Mouse (Mus musculus): ENCODE data around the gene Mob1b. TPM values are rescaled to one million over a fixed set of nuclear protein-coding genes. Genes with fewer than 3 reads are reported as not detected.

Gene Mob1b
- total RNA-seq, 2 experiments from 2014 or later: 33.9 to 41.5 TPM

GRCm38 (mm10) chr5:88768201-88768600, 47.5 kb downstream of the Mob1b start:
- DNase-seq (ENCODE audit: low spot score in 2 of 2): no peak

- no peak for DNase-seq (ENCODE audit: low spot score in 2 of 2)
Measured at GRCm38 (mm10) chr5:88782072-88782765, 61.6 kb downstream of the Mob1b start.

- DNase-seq (ENCODE audit: low spot score in 2 of 2): no peak
Measured at GRCm38 (mm10) chr5:88785059-88785458, 64.4 kb downstream of the Mob1b start.

- no peak for DNase-seq (ENCODE audit: low spot score in 2 of 2)
Measured at GRCm38 (mm10) chr5:88790675-88791074, 70.0 kb downstream of the Mob1b start.

GRCm38 (mm10) chr5:88791256-88792245, 70.9 kb downstream of the Mob1b start:
- peak; percentile 7 to 29 for DNase-seq (ENCODE audit: low spot score in 2 of 2)

GRCm38 (mm10) chr5:88793676-88794075, 73.0 kb downstream of the Mob1b start:
- no peak for DNase-seq (ENCODE audit: low spot score in 2 of 2)

- no peak for DNase-seq (ENCODE audit: low spot score in 2 of 2)
Measured at GRCm38 (mm10) chr5:88795910-88796584, 75.4 kb downstream of the Mob1b start.

GRCm38 (mm10) chr5:88796588-88796987, 75.9 kb downstream of the Mob1b start:
- DNase-seq (ENCODE audit: low spot score in 2 of 2): no peak

GRCm38 (mm10) chr5:88797121-88797520, 76.5 kb downstream of the Mob1b start:
- no peak for DNase-seq (ENCODE audit: low spot score in 2 of 2)

GRCm38 (mm10) chr5:88805616-88806015, 85.0 kb downstream of the Mob1b start:
- DNase-seq (ENCODE audit: low spot score in 2 of 2): no peak

- no peak for DNase-seq (ENCODE audit: low spot score in 2 of 2)
Measured at GRCm38 (mm10) chr5:88806278-88806677, 85.6 kb downstream of the Mob1b start.

- DNase-seq (ENCODE audit: low spot score in 2 of 2): no peak
Measured at GRCm38 (mm10) chr5:88807342-88807741, 86.7 kb downstream of the Mob1b start.

GRCm38 (mm10) chr5:88813188-88813587, 92.5 kb downstream of the Mob1b start:
- DNase-seq (ENCODE audit: low spot score in 2 of 2): no peak

Other genes with a start within 250 kb of the Mob1b start
- not detected for gene Enam, start 232.9 kb upstream of the Mob1b start, total RNA-seq (2021)
- gene Jchain, start 193.0 kb upstream of the Mob1b start, total RNA-seq (2021): 1 to 10 TPM in 1 of 2 experiments, under 1 TPM in 1; 0.66 to 4.7 TPM
- 10 to 100 TPM; 31.4 to 39.5 TPM for gene Utp3, start 166.4 kb upstream of the Mob1b start, total RNA-seq (2021)
- 10 to 100 TPM; 21.1 to 26.7 TPM for gene Rufy3, start 155.8 kb upstream of the Mob1b start, total RNA-seq (2021)
- 100 to 1,000 TPM; 120 to 143 TPM for gene Grsf1, start 44.7 kb upstream of the Mob1b start, total RNA-seq (2021)
- 1 to 10 TPM; 2.8 to 3.4 TPM for gene Dck, start 44.1 kb downstream of the Mob1b start, total RNA-seq (2021)
- 10 to 100 TPM; 37.4 to 38.7 TPM for gene Slc4a4, start 166.0 kb downstream of the Mob1b start, total RNA-seq (2021)

Data from adrenal gland, adult 18-20 months (tissue).